Mouse (Mus musculus) liver, embryonic 14.5 days (tissue): ENCODE measurements at regions not wholly inside any gene's neighbourhood (a gene's known extent, or its start where the extent isn't known, plus 50 kb on each side); places are given as distances from the start of the nearest gene placed in this dataset.

ENCODE experiments used
- ATAC-seq: fragments of 200-750 bp; cut with Nextera tagmentation; 2 replicates; pipeline ENCODE4 v1.8.0; 2017; ENCODE audit warnings: moderate number of reproducible peaks, mild to moderate bottlenecking, moderate library complexity; ENCODE audit not compliant: insufficient read depth
- DNase-seq, 3 experiments: peaks; one replicate each; pipeline ENCODE4 v3.0.0-alpha.2; 2012 to 2013; ENCODE audit warnings: low read depth in 3 of 3, low spot score in 3 of 3
- H3K27ac ChIP-seq: fragments of 300-500 bp; sonication (generic); 2 replicates; pipeline ENCODE4 v1.5.1; 2014; ENCODE audit warnings: moderate library complexity, mild to moderate bottlenecking, control low read depth, inconsistent platforms
- H3K27me3 ChIP-seq: fragments of 300-500 bp; sonication (generic); 2 replicates; pipeline ENCODE4 v1.6.1; 2014; ENCODE audit warnings: mild to moderate bottlenecking, low read length, moderate library complexity; ENCODE audit not compliant: control insufficient read depth, insufficient read depth
- H3K36me3 ChIP-seq: fragments of 300-500 bp; sonication (generic); replicated peaks from 2 replicates; pipeline ENCODE4 v1.6.1; 2014; ENCODE audit warnings: low read depth; ENCODE audit not compliant: control insufficient read depth, insufficient read depth
- H3K4me1 ChIP-seq, 2 experiments: fragments of 200-500 bp in 1 of 2; fragments of 300-500 bp in 1 of 2; sonication (generic) in 1 of 2; replicated peaks; 2 replicates each; pipeline ENCODE4 v1.6.1; 2012 to 2014; ENCODE audit warnings: antibody characterized with exemption in 1 of 2, inconsistent platforms in 1 of 2, low read length in 1 of 2; ENCODE audit not compliant: control insufficient read depth in 2 of 2, insufficient read depth in 2 of 2
- H3K4me2 ChIP-seq: fragments of 300-500 bp; sonication (generic); 2 replicates; pipeline ENCODE4 v1.6.1; 2014; ENCODE audit warnings: low read depth, mild to moderate bottlenecking, control low read depth, moderate library complexity
- H3K4me3 ChIP-seq, 2 experiments: fragments of 200-500 bp in 1 of 2; fragments of 300-500 bp in 1 of 2; sonication (generic) in 1 of 2; 2 replicates each; pipeline ENCODE4 v1.5.1; 2012 to 2014; ENCODE audit warnings: low read depth in 2 of 2, low read length in 2 of 2, mild to moderate bottlenecking in 2 of 2, control low read depth in 1 of 2, inconsistent platforms in 1 of 2, moderate library complexity in 1 of 2; ENCODE audit not compliant: insufficient read depth in 1 of 2
- H3K9ac ChIP-seq: fragments of 300-500 bp; sonication (generic); replicated peaks from 2 replicates; pipeline ENCODE4 v1.6.1; 2014; ENCODE audit warnings: mild to moderate bottlenecking, control low read depth, moderate library complexity
- H3K9me3 ChIP-seq: fragments of 300-500 bp; sonication (generic); 2 replicates; pipeline ENCODE4 v1.6.1; 2016; ENCODE audit warnings: low read length, mixed read lengths; ENCODE audit not compliant: control insufficient read depth
- CTCF ChIP-seq: IDR thresholded peaks from 2 replicates; pipeline ENCODE4 v1.5.1; 2016; ENCODE audit warnings: antibody characterized with exemption, low read depth, control low read depth
- EP300 ChIP-seq: IDR thresholded peaks from 2 replicates; pipeline ENCODE4 v1.6.1; 2016; ENCODE audit warnings: antibody characterized with exemption, low read depth
- WGBS: fragments of 180-500 bp; shearing (Covaris S2); extraction: QIAGEN DNeasy Blood & Tissue Kit; methylation state at CpG from one replicate; pipeline ENCODE4 v1.1.7; 2014; ENCODE audit not compliant: insufficient replicate concordance; 5-methylcytosine and 5-hydroxymethylcytosine counted together

- 35% methylated on average over 9 of the region's 9 CpGs for WGBS
- H3K4me2 ChIP-seq: no peak overlapping the region
- no peak for DNase-seq
These were observed 290.7 kb upstream of the Adgrl2 start for GRCm38 (mm10) chr3:149280807-149281789.

GRCm38 (mm10) chr3:149279338-149279737 lies 289.0 kb upstream of the Adgrl2 start:
- ATAC-seq: no peak
- no peak overlapping the region for H3K27ac ChIP-seq
- H3K4me3 ChIP-seq: no peak overlapping the region
- 72% methylated on average over 6 of the region's 6 CpGs for WGBS
- DNase-seq: no peak
- H3K9ac ChIP-seq: no peak overlapping the region
- H3K27me3 ChIP-seq: no peaks in the 10 kb centered on the region
- peaks cover 0 to 8% of the 10 kb centered on the region in 2 experiments; a peak in 2 of 4 replicates for H3K4me1 ChIP-seq
- no peaks in the 10 kb centered on the region for H3K36me3 ChIP-seq
- no peaks in the 10 kb centered on the region for H3K9me3 ChIP-seq
- no peak overlapping the region for H3K4me2 ChIP-seq
- TF ChIP-seq CTCF (no peak), EP300 (no peak)

More at GRCm38 (mm10) chr3:149280807-149281789, 290.7 kb upstream of the Adgrl2 start:
- Histone ChIP-seq H3K27me3 (no peaks in the 10 kb centered on the region), H3K4me1 (peaks cover 0 to 4% of the 10 kb centered on the region in 2 experiments; a peak in 1 of 4 replicates), H3K36me3 (no peaks in the 10 kb centered on the region), H3K27ac (no peak overlapping the region), H3K4me3 (no peak overlapping the region), H3K9me3 (no peaks in the 10 kb centered on the region), H3K9ac (no peak overlapping the region)
- no peak for ATAC-seq
- TF ChIP-seq EP300: no peak
- TF ChIP-seq CTCF: no peak

GRCm38 (mm10) chr3:149277812-149278211 lies 287.5 kb upstream of the Adgrl2 start:
- WGBS: 36% methylated on average over 3 of the region's 3 CpGs
- Histone ChIP-seq H3K4me2 (no peak overlapping the region), H3K9me3 (no peaks in the 10 kb centered on the region), H3K4me1 (peaks cover 0 to 9% of the 10 kb centered on the region in 2 experiments; a peak in 3 of 4 replicates), H3K4me3 (no peak overlapping the region), H3K9ac (no peak overlapping the region), H3K27me3 (no peaks in the 10 kb centered on the region), H3K27ac (no peak overlapping the region), H3K36me3 (no peaks in the 10 kb centered on the region)
- ATAC-seq (no peak), DNase-seq (no peak)
- TF ChIP-seq EP300: no peak
- no peak for TF ChIP-seq CTCF

GRCm38 (mm10) chr3:149275478-149276132 lies 285.2 kb upstream of the Adgrl2 start:
- Histone ChIP-seq H3K36me3 (no peaks in the 10 kb centered on the region), H3K4me3 (no peak overlapping the region), H3K27me3 (no peaks in the 10 kb centered on the region), H3K9me3 (no peaks in the 10 kb centered on the region), H3K27ac (no peak overlapping the region), H3K4me1 (peaks cover 0 to 5% of the 10 kb centered on the region in 2 experiments; a peak in 3 of 4 replicates), H3K9ac (no peak overlapping the region), H3K4me2 (no peak overlapping the region)
- DNase-seq (no peak), ATAC-seq (no peak)
- TF ChIP-seq CTCF: no peak
- TF ChIP-seq EP300: no peak
- 48% methylated on average over 6 of the region's 6 CpGs for WGBS

- 67% methylated on average over 5 of the region's 5 CpGs for WGBS
- TF ChIP-seq CTCF (no peak), EP300 (no peak)
- peaks cover 0 to 5% of the 10 kb centered on the region in 2 experiments; a peak in 3 of 4 replicates for H3K4me1 ChIP-seq
- H3K27me3 ChIP-seq: no peaks in the 10 kb centered on the region
- H3K36me3 ChIP-seq: no peaks in the 10 kb centered on the region
- H3K27ac ChIP-seq: no peak overlapping the region
- H3K9me3 ChIP-seq: no peaks in the 10 kb centered on the region
- no peak overlapping the region for H3K4me3 ChIP-seq
- H3K9ac ChIP-seq: no peak overlapping the region
- ATAC-seq: no peak
- no peak overlapping the region for H3K4me2 ChIP-seq
- no peak for DNase-seq
These were observed 284.6 kb upstream of the Adgrl2 start for GRCm38 (mm10) chr3:149274987-149275386.
